Mouse (Mus musculus): ENCODE results near the gene Lias.

DNA sequence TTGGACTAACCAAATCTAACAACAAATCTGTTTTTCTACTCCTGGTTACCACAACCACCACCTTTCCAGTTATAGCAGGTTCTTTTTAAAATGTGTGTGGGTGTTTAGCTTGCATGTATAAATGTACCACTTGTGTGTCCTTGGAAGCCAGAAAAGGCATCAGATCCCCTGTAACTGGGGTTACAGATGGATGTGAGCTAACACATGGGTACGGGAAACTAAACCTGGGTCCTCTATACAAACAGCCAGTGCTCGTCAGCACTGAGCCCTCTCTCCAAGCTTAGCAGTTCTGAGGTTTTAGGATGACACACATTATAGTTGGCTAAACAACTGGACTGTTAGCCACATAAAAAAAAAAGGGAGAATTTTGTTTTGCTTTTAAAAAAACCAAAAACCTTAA, 5.6 kb upstream of the Lias start:
- TF ChIP-seq POLR2A (IDR thresholded peaks at IDR 0.05; ENCODE audit: borderline replicate concordance, low read depth, low read length), result no peak
- no peak for TF ChIP-seq CTCF (IDR thresholded peaks at IDR 0.05; ENCODE audit: low read depth, low read length)

Measured in bone marrow macrophage, adult 2 months (primary cell).